Mouse (Mus musculus) neural tube, embryonic 13.5 days (tissue): ENCODE data around the gene Shroom4. TPM values are rescaled to one million over a fixed set of nuclear protein-coding genes. Genes with fewer than 3 reads are reported as not detected.
"Not testable (repeated sequence)": the region's sequence is repeated elsewhere in the genome, so short reads cannot be mapped to it uniquely, and the experiment has no call there.

ENCODE experiments used
- ATAC-seq: fragments of 200-750 bp; cut with Nextera tagmentation; 2 replicates; pipeline ENCODE4 v1.8.0; 2017; ENCODE audit warnings: low read depth, mild to moderate bottlenecking, moderate TSS enrichment, moderate library complexity
- H3K27ac ChIP-seq: fragments of 300-500 bp; sonication (generic); replicated peaks from 2 replicates; pipeline ENCODE4 v1.5.1; 2015; ENCODE audit warnings: moderate library complexity, mild to moderate bottlenecking, inconsistent platforms
- H3K27me3 ChIP-seq: fragments of 300-500 bp; sonication (generic); 2 replicates; pipeline ENCODE4 v1.6.1; 2015; ENCODE audit warnings: mild to moderate bottlenecking, inconsistent platforms
- H3K36me3 ChIP-seq: fragments of 300-500 bp; sonication (generic); 2 replicates; pipeline ENCODE4 v1.6.1; 2015; ENCODE audit warnings: mild to moderate bottlenecking, inconsistent platforms
- H3K4me1 ChIP-seq: fragments of 300-500 bp; sonication (generic); replicated peaks from 2 replicates; pipeline ENCODE4 v1.6.1; 2015; ENCODE audit warnings: inconsistent platforms
- H3K4me2 ChIP-seq: fragments of 300-500 bp; sonication (generic); 2 replicates; pipeline ENCODE4 v1.6.1; 2015; ENCODE audit warnings: inconsistent platforms, mild to moderate bottlenecking, moderate library complexity
- H3K4me3 ChIP-seq: fragments of 300-500 bp; sonication (generic); 2 replicates; pipeline ENCODE4 v1.5.1; 2015; ENCODE audit warnings: mild to moderate bottlenecking, inconsistent platforms
- H3K9ac ChIP-seq: fragments of 300-500 bp; sonication (generic); 2 replicates; pipeline ENCODE4 v1.6.1; 2015; ENCODE audit warnings: moderate library complexity, mild to moderate bottlenecking, inconsistent platforms
- H3K9me3 ChIP-seq: fragments of 300-500 bp; sonication (generic); 2 replicates; pipeline ENCODE4 v1.6.1; 2016; ENCODE audit warnings: inconsistent platforms
- WGBS: fragments of 180-500 bp; shearing (Covaris S2); methylation state at CpG from one replicate; pipeline ENCODE4 v1.1.7; 2015; 5-methylcytosine and 5-hydroxymethylcytosine counted together
- polyA plus RNA-seq: library from polyadenylated mRNA; unstranded; fragments of >200 nt; fragmentation: Nextera tagmentation; extraction: Ambion mirVana; gene quantifications from 2 replicates; pipeline ENCODE4 v1.2.1, GENCODE M21; 2015

Shroom4 gene
- polyA plus RNA-seq, 1 experiment from 2014 or later: 1.6 TPM

DNA sequence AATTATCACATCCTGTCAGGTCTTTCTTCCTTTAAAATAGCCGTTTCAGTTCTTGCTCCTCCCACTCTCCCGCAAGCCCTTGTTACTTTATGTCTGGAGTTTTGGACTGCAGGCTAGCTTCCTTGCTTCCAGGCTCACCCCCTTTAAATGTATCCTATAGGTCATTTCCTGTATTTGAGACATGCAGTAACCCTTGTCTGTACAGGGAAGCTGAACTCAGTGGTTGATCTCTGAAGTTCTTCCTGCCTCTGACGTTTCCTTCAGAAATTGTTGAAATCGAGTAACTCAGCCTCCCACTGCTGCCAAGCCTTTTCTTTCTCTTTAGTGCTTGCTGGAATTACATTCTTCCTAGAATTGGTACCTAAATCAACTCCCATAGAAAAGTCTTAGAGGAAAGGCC is 18.5 kb downstream of the Shroom4 start:
- Histone ChIP-seq H3K9me3 (no peaks in the 10 kb centered on the region), H3K36me3 (no peaks in the 10 kb centered on the region), H3K9ac (no peak overlapping the region), H3K4me3 (no peak overlapping the region), H3K4me1 (no peaks in the 10 kb centered on the region), H3K27ac (no peak overlapping the region), H3K4me2 (no peak overlapping the region), H3K27me3 (no peaks in the 10 kb centered on the region)
- ATAC-seq: no peak
- WGBS: 38% methylated on average over 4 of the region's 4 CpGs

DNA sequence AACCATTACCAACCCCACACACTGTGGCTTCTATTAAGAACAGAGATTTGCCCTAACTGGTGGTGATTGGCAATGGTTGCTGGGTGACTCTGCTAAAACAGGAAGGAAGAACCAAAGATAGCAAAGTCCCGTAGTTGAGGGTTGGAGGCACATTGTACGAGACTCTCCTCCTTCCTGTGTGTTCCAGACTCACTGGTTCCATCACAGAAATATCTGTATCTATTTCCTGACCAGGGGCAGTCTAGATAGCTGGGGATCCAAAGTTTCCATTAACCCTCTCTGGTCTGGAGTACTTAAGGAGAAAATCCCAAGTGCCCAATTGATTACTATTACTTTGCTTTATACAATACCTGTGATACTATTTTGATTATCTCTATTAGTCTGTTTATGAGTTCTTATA is 35.6 kb downstream of the Shroom4 start:
- H3K4me2 ChIP-seq: no peak overlapping the region
- H3K4me1 ChIP-seq: no peaks in the 10 kb centered on the region
- no peaks in the 10 kb centered on the region for H3K36me3 ChIP-seq
- no peak overlapping the region for H3K9ac ChIP-seq
- no peak overlapping the region for H3K4me3 ChIP-seq
- no peaks in the 10 kb centered on the region for H3K9me3 ChIP-seq
- no peaks in the 10 kb centered on the region for H3K27me3 ChIP-seq
- no peak overlapping the region for H3K27ac ChIP-seq
- WGBS: 85% methylated on average over 2 of the region's 2 CpGs
- ATAC-seq: no peak

DNA sequence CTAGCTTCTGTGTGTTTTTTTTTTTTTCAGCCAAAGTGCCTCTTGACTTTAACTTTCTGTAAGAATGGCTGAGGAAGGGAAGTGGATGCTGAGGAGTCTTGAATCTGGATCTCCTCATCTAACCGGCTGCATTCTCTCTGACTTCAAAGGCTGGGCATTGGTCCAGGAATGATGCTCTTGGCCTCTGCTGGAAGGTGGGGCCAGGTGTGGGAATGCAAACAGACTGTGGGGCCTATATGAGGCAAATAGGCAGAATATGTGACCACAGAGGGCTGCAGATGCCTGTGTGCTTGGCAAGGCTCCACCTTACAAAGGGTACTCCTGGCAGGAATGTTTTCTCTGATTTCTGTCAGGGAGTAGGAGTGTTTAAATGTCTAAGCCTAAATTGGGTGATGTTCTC is 46.8 kb downstream of the Shroom4 start:
- Histone ChIP-seq H3K4me1 (no peaks in the 10 kb centered on the region; the same call in 1 of the 2 replicates), H3K27ac (no peak overlapping the region), H3K4me3 (no peak overlapping the region), H3K36me3 (no peaks in the 10 kb centered on the region), H3K9me3 (no peaks in the 10 kb centered on the region), H3K9ac (no peak overlapping the region), H3K27me3 (no peaks in the 10 kb centered on the region), H3K4me2 (no peak overlapping the region)
- 59% methylated on average over 1 of the region's 1 CpGs for WGBS
- ATAC-seq: no peak

DNA sequence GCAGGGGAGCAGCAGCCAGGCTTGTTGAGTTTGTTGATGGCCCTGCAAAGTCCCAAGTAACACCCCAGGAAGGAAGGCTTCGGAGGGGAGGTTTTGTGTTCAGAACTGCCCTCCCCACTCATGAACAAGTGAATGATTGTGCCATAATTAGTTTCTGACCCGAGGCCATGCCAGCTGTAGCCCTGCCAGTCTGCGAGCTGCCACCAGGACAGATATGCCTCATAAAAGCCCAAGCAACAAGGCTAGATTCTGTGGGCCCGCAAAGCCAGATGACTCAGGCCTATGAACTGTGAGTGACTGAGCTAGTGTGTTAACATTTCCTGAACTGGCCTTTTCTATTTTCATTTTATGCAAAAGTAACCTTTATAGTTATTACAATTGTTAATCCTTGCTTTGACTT is 48.3 kb downstream of the Shroom4 start:
- H3K27me3 ChIP-seq: no peaks in the 10 kb centered on the region
- H3K9ac ChIP-seq: no peak overlapping the region
- H3K9me3 ChIP-seq: no peaks in the 10 kb centered on the region
- H3K4me2 ChIP-seq: no peak overlapping the region
- WGBS: 39% methylated on average over 4 of the region's 4 CpGs
- H3K4me1 ChIP-seq: no peaks in the 10 kb centered on the region; the same call in 1 of the 2 replicates
- H3K4me3 ChIP-seq: no peak overlapping the region
- no peak for ATAC-seq
- H3K36me3 ChIP-seq: no peaks in the 10 kb centered on the region
- H3K27ac ChIP-seq: no peak overlapping the region

DNA sequence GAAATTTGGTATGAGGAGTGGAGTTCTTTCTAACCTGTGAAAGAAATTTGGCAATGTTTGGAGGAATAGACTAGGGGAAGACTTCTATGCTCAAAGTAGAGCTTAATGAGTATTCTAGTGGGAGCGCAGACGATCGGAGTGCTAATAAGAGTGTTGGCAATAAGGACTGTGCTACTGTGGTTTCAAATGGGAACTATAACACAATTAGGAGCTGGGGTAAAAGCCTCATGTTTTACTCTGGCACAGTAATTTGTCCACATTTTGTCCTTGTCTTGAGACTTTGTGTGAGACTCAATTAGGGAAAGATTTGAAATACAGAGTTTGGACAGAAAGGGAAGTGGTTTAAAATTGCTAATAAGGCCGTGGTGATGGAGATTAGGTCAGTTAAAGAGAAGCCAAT is 53.6 kb downstream of the Shroom4 start:
- no peak overlapping the region for H3K4me3 ChIP-seq
- 85% methylated on average over 4 of the region's 4 CpGs for WGBS
- H3K27me3 ChIP-seq: no peaks in the 10 kb centered on the region
- H3K27ac ChIP-seq: no peak overlapping the region
- no peak overlapping the region for H3K4me2 ChIP-seq
- H3K36me3 ChIP-seq: no peaks in the 10 kb centered on the region
- no peak for ATAC-seq
- no peak overlapping the region for H3K9ac ChIP-seq
- H3K4me1 ChIP-seq: no peaks in the 10 kb centered on the region
- no peaks in the 10 kb centered on the region for H3K9me3 ChIP-seq

DNA sequence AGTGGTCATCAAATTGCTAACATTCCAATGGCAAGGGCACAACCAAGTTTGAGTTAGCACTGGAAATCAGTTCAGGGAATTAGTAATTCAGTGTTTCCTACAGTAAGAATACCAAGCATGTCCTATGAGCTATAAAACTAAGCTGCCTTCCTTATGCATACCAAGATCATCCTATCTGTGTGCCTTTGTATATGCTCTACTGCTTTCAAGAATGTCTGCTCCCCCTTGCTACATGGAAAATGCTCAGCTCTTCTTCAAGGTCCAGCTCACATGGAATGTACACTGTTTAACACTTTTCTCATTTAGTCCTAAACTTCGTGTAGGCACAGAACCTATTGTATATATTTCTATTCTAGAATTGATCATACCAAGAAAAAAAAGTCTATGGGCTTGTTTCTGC is 69.6 kb downstream of the Shroom4 start:
- not testable (repeated sequence) for H3K27me3 ChIP-seq, H3K9me3 ChIP-seq
- WGBS: no CpG with 5 or more reads among the region's 1 CpGs

DNA sequence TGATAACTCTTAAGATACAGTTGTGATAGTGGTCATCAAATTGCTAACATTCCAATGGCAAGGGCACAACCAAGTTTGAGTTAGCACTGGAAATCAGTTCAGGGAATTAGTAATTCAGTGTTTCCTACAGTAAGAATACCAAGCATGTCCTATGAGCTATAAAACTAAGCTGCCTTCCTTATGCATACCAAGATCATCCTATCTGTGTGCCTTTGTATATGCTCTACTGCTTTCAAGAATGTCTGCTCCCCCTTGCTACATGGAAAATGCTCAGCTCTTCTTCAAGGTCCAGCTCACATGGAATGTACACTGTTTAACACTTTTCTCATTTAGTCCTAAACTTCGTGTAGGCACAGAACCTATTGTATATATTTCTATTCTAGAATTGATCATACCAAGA is 72.9 kb downstream of the Shroom4 start:
- not testable (repeated sequence) for H3K4me2 ChIP-seq, H3K9ac ChIP-seq, H3K27ac ChIP-seq, H3K4me3 ChIP-seq, H3K27me3 ChIP-seq, H3K4me1 ChIP-seq, H3K9me3 ChIP-seq, ATAC-seq, H3K36me3 ChIP-seq
- no CpG with 5 or more reads among the region's 1 CpGs for WGBS

More for the DNA sequence above, 69.6 kb downstream of the Shroom4 start:
- not testable (repeated sequence) for H3K4me3 ChIP-seq, ATAC-seq, H3K36me3 ChIP-seq, H3K4me2 ChIP-seq, H3K27ac ChIP-seq, H3K4me1 ChIP-seq, H3K9ac ChIP-seq

DNA sequence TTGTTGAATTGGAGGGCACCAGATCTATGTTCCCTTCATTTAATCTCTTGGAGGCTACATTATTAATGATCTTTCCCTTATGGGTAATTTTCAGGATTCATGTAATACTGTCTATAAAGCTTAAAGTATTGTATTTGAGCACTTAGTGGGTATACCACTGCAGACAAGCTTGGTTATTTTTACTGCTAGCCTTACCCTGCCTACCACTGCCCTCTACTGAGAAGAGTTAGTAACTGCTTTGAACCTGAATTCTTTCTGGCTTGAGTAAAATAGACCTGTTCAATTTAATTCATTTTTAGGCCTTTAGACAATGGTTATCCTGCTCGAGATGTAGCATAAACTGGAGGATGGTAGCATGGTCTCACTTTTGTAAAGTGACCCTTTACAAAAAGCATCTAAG is 75.5 kb downstream of the Shroom4 start:
- 32% methylated on average over 1 of the region's 1 CpGs for WGBS
- Histone ChIP-seq H3K9me3 (no peaks in the 10 kb centered on the region), H3K27ac (no peak overlapping the region), H3K4me1 (no peaks in the 10 kb centered on the region), H3K36me3 (no peaks in the 10 kb centered on the region), H3K4me3 (no peak overlapping the region), H3K27me3 (no peaks in the 10 kb centered on the region), H3K9ac (no peak overlapping the region), H3K4me2 (no peak overlapping the region)
- ATAC-seq: no peak

DNA sequence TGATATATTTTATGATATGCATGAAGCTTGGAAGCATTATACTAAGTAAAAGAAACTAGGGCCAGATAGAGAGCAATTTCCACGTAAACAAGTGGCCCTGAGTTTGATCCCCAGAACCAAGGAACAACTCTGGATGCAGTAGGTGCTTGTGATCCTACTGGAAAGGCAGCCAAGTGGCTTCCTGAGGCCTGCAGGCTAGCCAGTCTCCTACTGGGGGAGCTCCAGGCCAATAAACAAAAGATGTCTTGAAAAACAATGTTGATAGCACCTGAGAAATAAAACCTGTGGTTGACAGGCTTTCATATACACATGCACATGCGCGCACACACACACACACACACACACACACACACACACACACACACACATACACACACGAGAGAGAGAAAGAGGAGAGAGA is 82.6 kb downstream of the Shroom4 start:
- ATAC-seq: no peak
- H3K27ac ChIP-seq: no peak overlapping the region
- no peaks in the 10 kb centered on the region for H3K9me3 ChIP-seq
- no peak overlapping the region for H3K4me2 ChIP-seq
- H3K9ac ChIP-seq: no peak overlapping the region
- H3K27me3 ChIP-seq: no peaks in the 10 kb centered on the region
- WGBS: 78% methylated on average over 4 of the region's 4 CpGs
- no peak overlapping the region for H3K4me3 ChIP-seq
- H3K4me1 ChIP-seq: peaks cover 7% of the 10 kb centered on the region
- H3K36me3 ChIP-seq: no peaks in the 10 kb centered on the region

DNA sequence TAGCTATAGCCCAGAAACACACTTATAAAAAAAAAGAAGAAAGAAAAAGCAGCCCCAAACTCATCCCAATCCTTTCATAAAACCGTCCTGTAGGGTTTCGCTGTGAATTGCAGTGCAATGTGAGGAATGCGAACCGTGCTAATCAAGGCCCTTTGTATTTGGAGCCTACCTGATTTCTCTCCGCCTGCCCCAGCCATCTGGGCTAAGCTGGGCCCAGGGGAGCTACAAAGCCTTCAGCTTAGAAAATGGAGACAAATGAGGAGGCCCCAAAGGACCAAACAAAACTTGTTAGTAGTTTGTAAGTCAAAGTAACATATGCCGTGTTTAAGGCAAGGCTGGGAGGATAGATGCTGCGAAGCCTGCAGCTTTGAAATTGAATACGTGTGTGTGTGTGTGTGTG is 84.2 kb downstream of the Shroom4 start:
- no peaks in the 10 kb centered on the region for H3K36me3 ChIP-seq
- no peak overlapping the region for H3K27ac ChIP-seq
- H3K4me2 ChIP-seq: no peak overlapping the region
- H3K9ac ChIP-seq: no peak overlapping the region
- ATAC-seq: no peak
- H3K27me3 ChIP-seq: no peaks in the 10 kb centered on the region
- no peaks in the 10 kb centered on the region for H3K9me3 ChIP-seq
- no peak overlapping the region for H3K4me3 ChIP-seq
- peaks cover 7% of the 10 kb centered on the region for H3K4me1 ChIP-seq
- WGBS: 32% methylated on average over 8 of the region's 8 CpGs

DNA sequence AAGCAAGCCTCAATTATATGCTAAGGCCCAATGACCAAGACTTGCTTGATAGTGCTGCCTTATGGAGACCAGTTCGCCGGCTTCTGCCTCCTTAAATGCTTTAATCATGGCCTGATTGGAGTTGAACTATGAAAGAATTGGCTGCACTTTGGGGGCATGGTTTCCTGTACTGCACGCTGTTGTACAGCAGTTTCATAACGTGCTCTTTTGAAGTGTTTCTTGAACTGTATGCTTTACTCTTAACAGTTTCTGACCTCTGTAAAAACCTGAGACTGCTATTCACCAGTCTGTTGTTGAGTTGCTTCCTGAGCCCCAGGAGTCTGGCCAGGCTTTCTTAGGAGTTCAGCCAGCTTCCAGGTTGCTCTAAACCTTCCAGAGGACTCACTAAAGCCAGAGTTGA is 90.8 kb downstream of the Shroom4 start:
- H3K4me1 ChIP-seq: peaks cover 11% of the 10 kb centered on the region; the same call in 1 of the 2 replicates
- ATAC-seq: no peak
- no peak overlapping the region for H3K4me2 ChIP-seq
- H3K27ac ChIP-seq: no peak overlapping the region
- WGBS: 81% methylated on average over 4 of the region's 4 CpGs
- H3K27me3 ChIP-seq: no peaks in the 10 kb centered on the region
- H3K9me3 ChIP-seq: no peaks in the 10 kb centered on the region
- no peak overlapping the region for H3K4me3 ChIP-seq
- no peaks in the 10 kb centered on the region for H3K36me3 ChIP-seq
- no peak overlapping the region for H3K9ac ChIP-seq

DNA sequence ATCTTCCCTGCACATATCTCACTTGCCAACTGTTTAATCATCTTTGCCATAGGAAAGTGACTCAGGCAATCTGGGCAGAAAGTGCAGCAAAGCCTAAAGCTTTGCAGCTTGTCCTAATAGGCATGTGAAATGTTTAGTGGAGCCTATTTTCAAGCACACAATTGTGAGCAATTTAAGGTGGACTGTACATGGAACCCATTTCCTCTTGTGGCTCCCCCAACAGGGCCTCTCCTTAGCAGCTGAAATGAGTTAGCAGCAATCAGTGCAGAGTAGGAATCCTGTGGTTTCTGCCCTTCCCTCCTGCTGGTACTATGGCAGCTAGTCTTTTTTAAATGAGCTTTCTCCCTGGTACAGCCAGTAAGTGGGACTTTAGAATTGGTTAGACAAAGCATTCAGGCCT is 95.8 kb downstream of the Shroom4 start:
- H3K4me2 ChIP-seq: no peak overlapping the region

DNA sequence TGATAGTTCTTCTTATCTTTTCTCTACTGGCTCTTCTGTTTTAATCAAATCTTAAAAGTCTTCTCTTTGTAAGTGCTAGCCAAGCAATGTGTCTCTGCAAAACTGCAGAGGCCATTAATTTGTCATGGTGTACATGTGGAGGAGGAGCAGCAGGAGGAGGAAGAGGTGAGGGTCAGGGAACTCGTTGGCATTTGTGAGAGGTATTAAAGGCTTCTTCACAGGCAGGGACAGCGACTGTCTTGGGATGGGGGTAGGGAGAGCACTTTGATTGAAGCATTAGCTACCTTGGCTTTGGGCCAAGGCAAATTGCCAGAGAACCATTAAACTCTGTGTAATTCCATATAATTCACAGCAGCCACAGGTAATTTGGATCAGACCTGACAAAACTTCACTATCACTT is 96.7 kb downstream of the Shroom4 start:
- WGBS: 32% methylated on average over 2 of the region's 2 CpGs
- ATAC-seq: no peak
- H3K27me3 ChIP-seq: no peaks in the 10 kb centered on the region

More for the DNA sequence above, 95.8 kb downstream of the Shroom4 start:
- Histone ChIP-seq H3K36me3 (no peaks in the 10 kb centered on the region), H3K4me3 (no peak overlapping the region), H3K9me3 (no peaks in the 10 kb centered on the region), H3K4me1 (peaks cover 22% of the 10 kb centered on the region; the same call in 1 of the 2 replicates), H3K27ac (no peak overlapping the region), H3K27me3 (no peaks in the 10 kb centered on the region), H3K9ac (no peak overlapping the region)
- no peak for ATAC-seq

More for the DNA sequence above, 96.7 kb downstream of the Shroom4 start:
- Histone ChIP-seq H3K9ac (no peak overlapping the region), H3K36me3 (no peaks in the 10 kb centered on the region), H3K4me1 (peaks cover 22% of the 10 kb centered on the region; the same call in 1 of the 2 replicates), H3K27ac (no peak overlapping the region), H3K9me3 (no peaks in the 10 kb centered on the region), H3K4me2 (no peak overlapping the region), H3K4me3 (no peak overlapping the region)
